Mouse (Mus musculus) myocyte (in vitro differentiated cells): ENCODE data around the gene Smtnl2.

ENCODE experiments used
- CEBPB ChIP-seq: IDR thresholded peaks from 2 replicates; pipeline ENCODE4 v1.6.1; 2011; ENCODE audit warnings: mild to moderate bottlenecking, moderate library complexity; ENCODE audit not compliant: poor library complexity, insufficient read depth, severe bottlenecking
- E2F4 ChIP-seq: IDR thresholded peaks from one replicate; pipeline ENCODE4 v1.6.1; 2011; ENCODE audit warnings: mild to moderate bottlenecking, control low read depth, moderate library complexity; ENCODE audit not compliant: insufficient read depth
- MAX ChIP-seq: IDR thresholded peaks from one replicate; pipeline ENCODE4 v1.6.1; 2011; ENCODE audit warnings: low read depth, mild to moderate bottlenecking, control low read depth
- MYOD1 ChIP-seq, 3 experiments: IDR thresholded peaks; one replicate each; pipeline ENCODE4 v1.6.1; 2011; ENCODE audit warnings: control low read depth in 2 of 3, low read depth in 2 of 3, mild to moderate bottlenecking in 2 of 3, moderate library complexity in 1 of 3; ENCODE audit not compliant: insufficient read length in 2 of 3, control insufficient read depth in 1 of 3
- MYOG ChIP-seq, 3 experiments: IDR thresholded peaks; one replicate each; pipeline ENCODE4 v1.6.1; 2011; ENCODE audit warnings: control low read depth in 2 of 3, low read depth in 2 of 3, mild to moderate bottlenecking in 2 of 3; ENCODE audit not compliant: insufficient read length in 2 of 3, control insufficient read depth in 1 of 3, insufficient read depth in 1 of 3
- POLR2A ChIP-seq: IDR thresholded peaks from one replicate; pipeline ENCODE4 v1.6.1; 2011; ENCODE audit warnings: low read depth, mild to moderate bottlenecking, control low read depth, moderate library complexity; ENCODE audit not compliant: insufficient read length
- POLR2AphosphoS2 ChIP-seq: IDR thresholded peaks from one replicate; pipeline ENCODE4 v1.6.1; 2011; ENCODE audit warnings: low read depth, control low read depth; ENCODE audit not compliant: insufficient read length
- SRF ChIP-seq: IDR thresholded peaks from one replicate; pipeline ENCODE4 v1.6.1; 2011; ENCODE audit warnings: low read depth; ENCODE audit not compliant: control insufficient read depth, insufficient read length
- TCF12 ChIP-seq: IDR thresholded peaks from one replicate; pipeline ENCODE4 v1.6.1; 2011; ENCODE audit warnings: mild to moderate bottlenecking, control low read depth; ENCODE audit not compliant: poor library complexity, insufficient read depth, severe bottlenecking
- TCF3 ChIP-seq: IDR thresholded peaks from one replicate; pipeline ENCODE4 v1.6.1; 2011; ENCODE audit warnings: low read depth, control low read depth; ENCODE audit not compliant: insufficient read length
- USF1 ChIP-seq: IDR thresholded peaks from one replicate; pipeline ENCODE4 v1.6.1; 2011; ENCODE audit warnings: low read depth, mild to moderate bottlenecking, control low read depth, moderate library complexity

GRCm38 (mm10) chr11:72453105-72453953 is 41.8 kb upstream of the Smtnl2 start:
- no peak for TF ChIP-seq POLR2A
- TF ChIP-seq SRF: no peak
- TF ChIP-seq MYOD1 (IDR thresholded peaks at IDR 0.05; ENCODE audit: control insufficient read depth in 1 of 3, insufficient read length in 2 of 3, low read depth in 2 of 3): no peak
- TF ChIP-seq MYOG (IDR thresholded peaks at IDR 0.05; ENCODE audit: control insufficient read depth in 1 of 3, insufficient read depth in 1 of 3, insufficient read length in 2 of 3, low read depth in 2 of 3): no peak
- TF ChIP-seq USF1: no peak
- TF ChIP-seq MAX: no peak
- TF ChIP-seq E2F4: no peak
- TF ChIP-seq TCF12: no peak
- no peak for TF ChIP-seq TCF3
- no peak for TF ChIP-seq CEBPB
- TF ChIP-seq POLR2AphosphoS2: no peak
